Mouse (Mus musculus) adrenal gland, adult 2 months (tissue): Measurements from ENCODE around the gene 4931428L18Rik. TPM values are rescaled to one million over a fixed set of nuclear protein-coding genes. Genes with fewer than 3 reads are reported as not detected.
A peak's percentile ranks its signal among the peaks of the same experiment; 100 is the strongest.

Experiments
- DNase-seq: peaks from one replicate; pipeline ENCODE4 v3.0.0; 2021
- long read RNA-seq: library from polyadenylated mRNA; stranded (forward); transcript quantifications from one replicate; pipeline ENCODE4 v2.0.0, GENCODE M21; 2021
- polyA plus RNA-seq: library from polyadenylated mRNA; depleted of rRNA; stranded (reverse); fragments of >200 nt; gene quantifications from 2 replicates; pipeline ENCODE4 v1.2.3, GENCODE M21; 2012; rRNA removed
- total RNA-seq, 2 experiments: library from RNA; stranded (reverse); gene quantifications; 2 replicates each; pipeline ENCODE4 v1.2.3; 2021

4931428L18Rik gene
- total RNA-seq, result not detected
- polyA plus RNA-seq, result 0.16 and 0.20 TPM in 2 replicates
- long read RNA-seq, result 0 reads

GRCm38 (mm10) chr1:31222564-31222963 is at the start of gene 4931428L18Rik, which contains the start of gene Pih1d3:
TSS of gene 4931428L18Rik (minus strand) at chr1:31222684.
TSS of gene Pih1d3 (plus strand) at chr1:31222838.
- no peak for DNase-seq

- DNase-seq, result no peak
Measured at GRCm38 (mm10) chr1:31260218-31260923, 37.9 kb upstream of the 4931428L18Rik start.

GRCm38 (mm10) chr1:31233319-31234036 is 11.0 kb upstream of the 4931428L18Rik start:
- no peak for DNase-seq

DNA sequence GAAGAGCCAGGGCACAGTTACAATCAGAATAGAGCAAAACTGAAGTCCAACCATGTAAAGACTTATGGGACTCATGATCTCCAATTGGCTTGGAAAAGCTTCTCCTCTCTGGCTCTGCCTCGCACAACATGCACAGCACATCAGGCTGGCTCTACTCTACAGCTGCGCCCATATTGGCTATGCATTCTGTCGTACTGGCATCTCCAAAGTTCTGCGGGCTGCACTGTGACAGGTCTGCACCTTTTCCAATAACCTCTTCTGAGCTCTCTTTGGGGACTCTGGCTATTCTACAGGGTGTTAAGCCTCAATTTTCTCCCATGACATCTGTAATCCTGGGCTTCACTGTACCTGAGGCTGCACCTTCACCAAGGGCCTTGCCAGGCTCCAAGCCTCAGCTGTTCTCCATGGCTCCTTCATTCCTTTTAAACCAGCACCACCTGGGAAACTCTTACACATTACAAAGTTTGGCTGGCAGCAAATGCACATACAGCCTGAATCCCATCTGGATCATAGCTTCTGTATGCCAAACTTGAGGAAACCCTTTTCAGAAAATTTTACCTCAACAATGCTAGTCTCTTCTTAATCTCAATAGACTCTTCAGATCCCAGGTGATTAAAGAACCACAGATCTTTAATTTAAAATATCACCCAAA is 1.8 kb downstream of the 4931428L18Rik start:
- no peak for DNase-seq

DNA sequence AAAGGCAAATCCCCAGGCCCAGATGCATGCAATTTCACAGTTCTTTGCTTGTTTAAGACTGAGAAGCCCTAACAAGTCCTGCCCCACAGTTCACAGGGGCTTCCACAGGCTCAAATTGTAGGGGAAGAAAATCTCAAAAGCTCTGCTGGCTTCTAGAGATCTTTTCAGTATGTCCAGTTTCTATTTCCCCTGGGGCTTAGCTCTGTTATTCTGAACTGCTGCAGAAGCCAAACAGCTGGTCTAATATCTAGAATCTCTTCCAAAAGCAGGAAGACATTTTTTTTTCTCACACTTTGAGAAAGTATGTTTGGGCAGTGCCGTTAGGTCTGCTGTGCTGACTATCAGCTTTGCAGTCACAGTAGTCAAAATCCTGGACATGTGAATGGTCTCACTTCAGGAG is 7.7 kb downstream of the 4931428L18Rik start:
- no peak for DNase-seq

DNA sequence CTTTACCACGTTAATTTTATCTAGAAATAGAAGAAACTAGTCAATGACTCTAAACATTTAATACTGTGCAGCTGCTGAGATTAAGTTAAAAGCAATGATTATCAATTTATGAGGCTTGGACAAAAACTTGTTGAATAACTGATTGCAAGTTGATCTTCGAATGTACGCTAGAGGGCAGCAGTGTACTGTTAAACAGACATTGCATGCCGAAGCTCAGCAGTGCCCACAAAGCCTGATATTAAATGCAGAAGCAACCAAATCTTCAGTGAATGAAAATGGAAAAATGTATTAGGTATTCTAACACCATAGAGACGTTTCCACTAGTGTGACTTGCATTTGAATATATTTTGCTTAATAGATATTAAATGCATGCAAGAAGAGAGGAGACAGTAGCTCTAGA is 12.3 kb downstream of the 4931428L18Rik start:
- DNase-seq, result peak; percentile 20

DNA sequence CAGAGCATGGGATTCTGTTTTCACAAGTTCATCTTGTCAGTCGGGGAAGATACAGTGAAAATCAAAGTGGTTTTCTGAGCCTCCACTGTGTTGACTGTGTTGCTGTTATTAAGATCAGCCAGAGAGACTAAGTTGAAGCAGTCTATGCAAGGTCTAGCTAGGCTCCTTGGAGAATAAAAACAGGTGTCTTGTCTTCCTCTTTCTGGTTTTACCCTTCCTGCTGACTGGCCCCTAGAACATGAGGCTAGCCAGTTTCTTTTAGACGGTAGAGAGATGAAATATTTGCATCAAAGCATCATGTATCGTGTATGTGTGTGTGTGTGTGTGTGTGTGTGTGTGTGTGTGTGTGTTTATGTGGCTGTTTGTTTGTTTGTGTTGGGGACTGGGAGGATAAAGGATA is 16.7 kb downstream of the 4931428L18Rik start:
- no peak for DNase-seq

- DNase-seq, result no peak
Measured at GRCm38 (mm10) chr1:31205346-31205745, 17.1 kb downstream of the 4931428L18Rik start.

- DNase-seq, result no peak
Measured at GRCm38 (mm10) chr1:31203771-31204170, 18.7 kb downstream of the 4931428L18Rik start.

DNA sequence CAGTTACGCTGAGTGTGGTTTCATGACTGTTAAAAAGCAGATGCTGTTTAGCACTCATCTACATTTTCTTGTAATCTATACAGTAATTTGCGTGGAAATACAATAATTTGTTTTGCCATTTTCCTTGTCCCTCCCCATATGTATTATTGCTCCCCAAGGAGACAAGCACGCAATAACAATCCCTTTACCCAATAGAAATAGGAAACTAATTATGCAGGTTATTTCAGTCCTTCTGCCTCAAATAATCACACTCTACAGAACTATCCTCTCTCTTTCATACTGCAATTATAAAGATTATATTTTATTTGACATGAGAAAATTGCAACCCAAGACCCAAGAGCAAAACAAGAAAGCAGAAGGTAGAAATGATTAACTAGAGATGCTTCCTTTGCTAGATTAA is 25.5 kb downstream of the 4931428L18Rik start:
- no peak for DNase-seq

GRCm38 (mm10) chr1:31195633-31196032 is 26.9 kb downstream of the 4931428L18Rik start:
- DNase-seq, result no peak

- DNase-seq, result no peak
Measured at GRCm38 (mm10) chr1:31190237-31190866, 32.1 kb downstream of the 4931428L18Rik start.

GRCm38 (mm10) chr1:31178264-31178663 is 44.2 kb downstream of the 4931428L18Rik start:
- DNase-seq, result no peak

GRCm38 (mm10) chr1:31176101-31176500 is 46.4 kb downstream of the 4931428L18Rik start, which contains the start of gene Lgsn:
TSS of gene Lgsn (plus strand) at chr1:31176401.
- no peak for DNase-seq

DNA sequence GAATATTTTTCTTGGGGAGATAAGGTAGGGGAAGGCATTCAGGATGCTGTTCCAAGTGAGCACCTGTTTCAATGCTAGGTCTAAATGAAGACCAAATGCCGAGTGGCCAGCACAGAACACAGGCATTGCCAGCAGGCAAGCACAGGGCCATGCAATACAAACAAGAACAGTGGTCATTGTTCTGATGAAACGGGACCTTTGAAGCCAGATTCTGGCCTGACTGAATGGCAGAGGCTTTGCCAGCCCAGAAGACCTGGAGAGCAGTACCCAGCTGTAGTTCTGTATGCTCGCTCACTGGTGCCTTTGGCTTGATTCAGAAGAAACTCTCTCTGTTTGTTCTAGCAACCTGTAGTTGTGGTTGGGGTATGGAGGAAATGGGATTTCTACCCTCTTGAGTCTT is 47.1 kb downstream of the 4931428L18Rik start:
- no peak for DNase-seq

GRCm38 (mm10) chr1:31165326-31166121 is 57.0 kb downstream of the 4931428L18Rik start:
- no peak for DNase-seq

DNA sequence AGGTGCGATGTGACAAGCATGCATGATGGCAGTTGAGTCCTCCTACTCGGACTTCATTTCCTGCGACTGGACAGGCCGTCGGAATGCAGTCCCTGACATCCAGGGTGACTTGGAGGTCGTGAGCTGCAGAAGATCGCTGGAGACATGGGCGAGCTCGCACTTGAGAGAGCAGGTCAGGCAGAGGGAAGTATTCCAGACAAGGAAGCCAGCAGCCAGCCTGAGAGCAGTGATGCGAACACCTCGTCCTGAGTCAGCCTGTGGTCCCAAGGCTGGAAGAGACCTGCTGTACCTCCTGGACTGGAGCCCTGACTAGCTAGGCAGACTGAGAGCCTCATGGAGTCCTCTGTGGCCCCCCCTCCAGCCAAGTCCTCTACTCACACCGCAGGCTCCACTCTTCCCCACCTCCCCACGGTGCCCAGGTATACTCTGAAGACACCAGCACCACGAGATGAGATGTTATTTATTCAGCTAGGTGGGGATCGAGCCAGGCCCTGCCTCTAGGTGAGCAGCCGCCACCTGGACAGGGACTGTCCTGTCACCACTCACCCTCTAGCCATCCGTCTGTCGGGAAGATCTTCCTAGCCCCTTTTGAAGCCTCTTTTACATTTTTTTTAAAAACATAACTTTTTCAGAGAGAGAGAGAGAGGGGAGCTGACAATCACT is 57.8 kb downstream of the 4931428L18Rik start:
- DNase-seq, result no peak

DNA sequence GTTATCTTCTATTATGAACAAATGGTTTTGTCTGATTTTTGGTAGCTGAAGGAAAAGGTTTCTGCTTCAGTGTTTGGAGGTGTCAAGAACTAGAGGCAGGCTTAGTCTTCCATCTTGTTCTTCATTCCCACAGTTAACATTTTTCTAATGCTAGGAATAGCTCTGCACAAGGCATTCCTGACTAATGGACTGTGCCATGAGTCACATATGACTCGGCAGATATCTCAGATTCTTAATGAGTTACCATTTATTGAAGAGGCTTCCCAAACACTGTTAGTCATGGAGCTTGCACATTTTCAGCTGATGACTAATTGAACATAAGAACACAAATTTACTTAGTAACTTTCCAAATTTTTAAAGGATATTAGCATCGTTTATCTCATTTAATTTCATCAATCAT is 65.6 kb downstream of the 4931428L18Rik start:
- peak; percentile 46 for DNase-seq

GRCm38 (mm10) chr1:31156185-31156584 is 66.3 kb downstream of the 4931428L18Rik start:
- no peak for DNase-seq

GRCm38 (mm10) chr1:31153793-31154349 is 68.6 kb downstream of the 4931428L18Rik start:
- DNase-seq, result peak; percentile 65
